Mouse (Mus musculus): ENCODE results near the gene Col9a3.

Col9a3 gene

DNA sequence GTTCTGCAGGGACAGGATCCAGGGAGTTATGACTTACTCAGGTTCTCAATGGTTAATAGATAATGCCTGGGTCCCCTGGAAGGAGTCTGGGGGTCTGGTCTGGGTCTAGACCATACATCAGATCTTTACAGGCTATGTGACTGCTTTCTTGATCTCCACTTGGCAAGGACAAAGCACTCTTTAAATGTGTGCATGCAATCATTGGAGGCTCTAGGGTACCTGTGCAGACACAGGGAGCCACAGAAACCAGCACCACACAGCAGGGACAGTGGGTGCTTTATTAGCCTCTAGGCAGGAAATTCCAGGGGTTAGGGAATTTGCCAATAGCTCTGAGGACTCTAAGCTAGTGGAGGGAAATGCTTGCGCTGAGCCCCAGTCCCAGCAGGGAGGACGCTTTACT is 14.3 kb downstream of the Col9a3 start:
- intact Hi-C loops (cut with DNase I), result no loop called here

DNA sequence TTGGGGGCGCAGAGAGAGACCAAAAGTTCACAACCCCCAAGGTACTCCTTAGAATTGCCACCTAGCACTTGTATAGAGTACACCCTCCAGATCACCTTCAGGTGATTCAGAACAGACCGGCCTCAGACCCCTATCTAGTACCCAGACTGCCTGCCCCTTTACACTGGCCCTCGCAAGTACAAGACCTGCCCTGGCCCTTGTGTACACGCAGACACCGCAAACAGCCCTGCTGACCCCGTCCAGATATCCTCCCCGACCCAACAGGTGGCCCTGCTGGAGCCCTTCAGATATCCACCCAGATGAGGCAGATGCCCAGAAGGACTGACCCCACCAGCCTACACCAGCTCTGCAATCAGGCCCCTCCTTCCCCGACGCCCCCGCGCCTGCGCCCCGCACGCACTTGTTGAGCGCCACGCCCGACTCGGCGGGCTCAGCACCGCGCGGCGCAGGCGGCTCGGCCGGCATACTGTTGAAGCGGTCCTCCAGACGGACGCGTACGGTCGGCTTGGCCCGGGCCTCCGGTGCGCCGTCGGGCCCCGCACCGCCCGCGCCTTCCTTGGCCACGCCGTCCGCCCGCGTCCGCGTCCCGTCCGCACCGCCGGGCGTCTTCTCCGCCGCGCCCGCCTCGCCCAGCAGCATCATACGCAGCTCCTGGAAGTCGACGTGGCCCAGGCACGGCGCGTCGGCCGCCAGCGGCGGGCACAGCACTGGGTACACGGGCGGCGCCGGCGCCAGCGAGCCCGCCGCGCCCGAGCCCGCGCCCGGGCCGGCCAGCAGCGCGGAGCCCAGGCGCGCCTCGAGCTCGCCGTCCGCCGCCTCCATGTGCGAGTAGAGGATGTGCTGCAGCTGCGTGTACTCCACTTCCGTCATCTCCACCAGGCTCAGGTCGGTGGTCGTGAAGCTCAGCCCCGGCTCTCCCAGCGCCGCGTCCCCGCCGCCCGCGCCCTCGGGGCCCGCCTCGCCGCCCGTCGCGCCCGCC is 44.3 kb downstream of the Col9a3 start:
- intact Hi-C loops (cut with DNase I), result no loop called here

DNA sequence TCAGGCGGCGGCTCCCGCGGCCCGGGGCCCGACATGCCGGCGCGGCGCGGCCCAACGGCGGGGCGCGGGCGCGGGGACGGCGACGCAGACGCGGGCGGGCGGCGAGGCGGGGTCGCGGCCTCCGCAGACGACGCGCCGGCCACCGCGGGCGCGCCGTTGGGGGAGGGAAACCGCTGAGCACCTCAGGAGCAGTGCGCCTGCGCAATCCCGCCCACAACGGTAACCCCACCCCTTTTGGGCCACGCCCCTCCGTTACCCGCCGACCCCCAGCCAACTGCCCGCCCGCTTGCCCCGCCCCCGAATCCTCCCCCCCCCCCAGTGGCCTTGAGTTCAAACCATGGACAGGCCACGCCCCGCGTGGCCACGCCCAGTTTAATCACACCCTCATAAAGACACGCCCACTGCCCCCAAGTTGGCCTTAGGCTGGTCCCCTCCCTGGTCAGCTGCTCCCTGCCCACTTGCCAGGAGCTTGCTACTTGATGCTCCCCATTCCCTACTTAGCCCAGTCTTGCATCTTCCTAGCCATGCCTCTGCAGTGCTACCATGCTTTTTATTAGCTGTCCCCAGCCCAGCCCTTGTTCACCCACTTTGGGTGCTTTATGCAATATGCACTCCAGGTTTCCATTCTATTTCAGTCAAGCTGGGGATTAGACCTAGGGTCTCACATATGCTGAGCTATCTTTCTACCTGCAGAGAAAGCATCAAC is 45.1 kb downstream of the Col9a3 start, which contains the start of gene Tcfl5:
TSS of gene Tcfl5 (minus strand) at position 154 of the 706 bp plus-strand sequence.
- intact Hi-C loops (cut with DNase I), result no loop called here

DNA sequence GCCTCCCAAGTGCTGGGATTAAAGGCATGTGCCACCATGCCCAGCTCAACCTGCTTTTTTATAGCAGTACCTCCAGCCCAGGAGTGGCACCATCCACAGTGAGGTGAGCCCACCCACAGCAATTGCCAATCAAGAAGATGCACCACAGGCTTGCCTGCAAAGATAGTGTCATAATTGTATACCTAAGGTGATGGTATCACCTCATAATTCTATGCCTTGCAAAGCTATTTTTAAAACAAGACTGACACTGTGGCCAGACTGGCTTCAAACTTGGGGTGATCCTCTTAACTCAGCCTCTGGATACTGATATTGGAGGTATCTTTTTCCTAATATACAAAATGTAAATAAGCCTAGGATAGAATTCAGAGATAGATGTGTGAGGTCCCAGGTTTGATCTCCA is 46.0 kb downstream of the Col9a3 start:
- intact Hi-C loops (cut with DNase I), result no loop called here

DNA sequence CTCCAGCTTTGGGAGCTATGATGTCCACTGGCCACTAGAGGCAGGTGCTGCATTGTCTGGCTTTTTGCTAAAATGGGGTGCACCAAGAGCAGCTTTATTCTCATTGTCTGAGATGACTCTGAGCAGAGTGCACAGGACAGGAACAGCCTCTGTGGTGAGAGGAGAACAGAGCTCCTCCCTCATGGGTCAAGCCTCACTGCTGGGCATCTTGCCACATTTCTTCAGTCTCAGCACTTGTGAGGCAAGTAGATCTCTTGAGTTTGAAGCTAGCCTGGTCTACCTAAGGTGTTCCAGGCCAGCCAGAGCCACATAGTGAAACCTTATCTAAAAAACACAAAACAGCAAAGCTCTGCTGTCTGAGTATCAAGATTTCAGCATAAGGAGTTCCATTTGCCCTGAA is 49.3 kb downstream of the Col9a3 start:
- intact Hi-C loops (cut with DNase I), result no loop called here

DNA sequence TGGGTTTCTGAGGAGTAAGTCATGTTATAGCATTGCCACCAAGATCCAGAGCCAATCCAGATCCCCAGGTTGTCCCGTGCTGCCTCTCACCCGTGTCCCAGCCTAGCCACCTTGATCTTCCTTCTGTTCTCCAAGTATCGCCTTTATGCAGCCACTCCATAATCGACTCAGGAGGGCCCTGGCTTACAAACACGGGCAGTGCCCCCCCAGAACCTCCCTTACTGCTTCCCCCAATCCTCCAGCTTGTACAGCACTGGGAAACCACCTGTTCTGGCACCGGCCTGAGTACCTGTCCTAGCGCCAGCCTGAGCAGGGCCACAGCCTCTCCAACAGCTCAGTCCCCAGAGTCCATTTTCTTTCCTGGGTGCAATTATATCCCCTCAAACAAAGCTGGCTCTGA is 57.1 kb downstream of the Col9a3 start:
- intact Hi-C loops (cut with DNase I), result loop anchor here (5.0 kb wide), 1 partner anchor 93 kb away; no protein-coding TSS in a partner anchor

DNA sequence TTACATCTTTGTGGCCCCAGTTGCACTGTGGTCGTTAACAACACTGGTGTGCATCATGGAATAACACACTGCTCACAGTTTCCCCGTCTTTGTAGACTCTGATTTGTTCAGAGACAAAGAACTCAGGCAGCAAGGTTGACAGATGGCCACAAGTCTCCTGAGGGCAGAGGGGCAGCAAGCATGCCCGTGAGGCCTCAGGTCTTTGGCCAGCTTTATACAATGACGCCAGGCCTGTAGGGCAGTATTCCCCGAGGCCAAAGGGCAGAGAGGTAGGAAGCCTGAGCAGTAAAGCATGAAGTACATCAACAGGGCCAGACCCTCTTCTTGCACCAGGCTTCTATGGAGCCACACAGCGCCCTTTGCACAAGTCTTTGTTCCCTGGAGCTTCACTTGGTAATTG is 57.6 kb downstream of the Col9a3 start:
- intact Hi-C loops (cut with DNase I), result loop anchor here (5.0 kb wide), 1 partner anchor 92 kb away; no protein-coding TSS in a partner anchor

DNA sequence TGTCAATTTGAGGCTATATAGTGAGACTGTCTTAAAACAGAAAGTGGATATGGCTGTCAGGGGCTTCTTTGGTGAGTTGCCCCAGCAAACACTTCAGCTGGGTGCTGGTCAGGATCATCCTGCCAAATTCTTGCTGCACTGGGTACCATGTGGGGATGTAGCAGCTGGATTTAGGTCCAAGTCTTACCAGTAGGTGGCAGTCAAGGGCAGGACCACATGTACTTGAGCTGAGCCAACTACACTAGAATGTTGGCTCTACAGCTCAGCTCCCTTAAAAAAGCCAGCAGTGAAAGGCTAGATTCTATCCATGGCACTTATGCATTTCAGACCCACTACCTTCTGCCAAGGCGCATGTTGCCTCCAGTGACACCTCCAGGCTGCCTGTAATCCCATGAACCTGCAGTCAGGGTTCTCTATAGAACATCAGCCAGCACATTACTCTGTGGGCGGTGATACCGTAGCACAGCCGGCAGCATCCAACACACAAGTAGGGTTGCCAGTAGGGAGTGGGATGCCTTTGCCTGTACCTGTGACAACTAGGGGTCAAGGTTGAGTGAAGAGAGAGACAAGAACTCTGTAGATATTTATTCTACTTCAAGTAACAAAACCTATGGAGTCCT is 59.9 kb downstream of the Col9a3 start:
- intact Hi-C loops (cut with DNase I), result loop anchor here (5.0 kb wide), 1 partner anchor 90 kb away; no protein-coding TSS in a partner anchor

DNA sequence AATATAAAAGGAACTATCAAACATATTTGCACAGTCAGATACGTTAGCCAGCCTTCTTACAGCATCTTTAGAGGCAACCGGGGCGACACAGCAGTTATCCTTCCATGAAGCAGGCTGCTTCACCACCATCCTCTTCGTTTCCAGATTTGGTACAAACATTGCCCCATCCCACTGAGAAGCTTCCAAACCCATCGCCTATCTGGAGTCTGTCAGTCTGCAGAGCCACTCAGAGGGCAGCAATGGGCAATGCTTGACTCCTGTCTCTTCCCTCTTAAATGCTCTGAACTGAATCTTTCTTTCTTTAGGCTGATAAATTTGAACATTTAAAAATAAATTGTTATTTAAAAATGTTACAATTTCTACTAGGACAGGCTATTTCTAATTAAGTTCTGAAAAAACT is 60.8 kb downstream of the Col9a3 start:
- intact Hi-C loops (cut with DNase I), result loop anchor here (5.0 kb wide), 1 partner anchor 89 kb away; no protein-coding TSS in a partner anchor

DNA sequence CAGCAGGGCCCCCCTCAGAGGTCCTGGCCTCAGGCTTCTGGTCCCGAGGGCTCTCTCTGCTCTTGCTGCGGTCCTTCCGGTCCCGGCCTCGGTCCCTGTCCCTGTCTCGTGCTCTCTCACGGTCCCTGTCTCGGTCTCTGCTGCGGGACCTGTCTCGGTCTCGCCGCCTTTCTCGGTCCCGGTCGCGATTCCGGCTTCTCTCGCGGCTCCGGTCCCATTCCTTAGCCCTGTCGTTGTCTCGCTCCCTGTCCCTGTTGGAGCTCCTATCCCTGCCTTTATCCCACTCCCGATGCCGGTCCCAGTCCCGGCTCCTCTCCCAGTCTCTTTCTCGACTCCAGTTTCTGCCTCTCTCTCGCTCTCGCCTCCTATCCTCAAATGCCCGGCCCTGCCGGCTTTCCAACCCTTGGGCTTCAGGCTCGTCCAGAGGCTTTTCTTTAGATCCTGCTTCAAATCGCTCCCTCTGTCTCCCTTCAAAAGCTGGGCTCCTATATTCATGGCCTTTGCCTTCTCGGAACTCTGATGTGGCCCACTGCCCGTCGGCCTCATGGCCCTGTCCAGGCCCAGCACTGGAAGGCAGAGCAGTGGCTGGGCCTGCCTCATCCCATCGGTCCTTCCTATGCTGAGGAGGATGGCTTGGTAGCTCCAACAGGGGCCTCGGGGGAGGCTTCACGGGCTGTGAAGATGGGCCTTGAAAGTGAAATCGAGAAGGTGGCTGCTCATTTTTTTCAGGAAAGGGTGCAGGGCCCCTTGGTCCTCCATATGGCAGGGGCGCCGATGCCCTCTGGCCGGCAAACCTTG is 62.0 kb downstream of the Col9a3 start:
- intact Hi-C loops (cut with DNase I), result loop anchor here (5.0 kb wide), 1 partner anchor 88 kb away; no protein-coding TSS in a partner anchor

DNA sequence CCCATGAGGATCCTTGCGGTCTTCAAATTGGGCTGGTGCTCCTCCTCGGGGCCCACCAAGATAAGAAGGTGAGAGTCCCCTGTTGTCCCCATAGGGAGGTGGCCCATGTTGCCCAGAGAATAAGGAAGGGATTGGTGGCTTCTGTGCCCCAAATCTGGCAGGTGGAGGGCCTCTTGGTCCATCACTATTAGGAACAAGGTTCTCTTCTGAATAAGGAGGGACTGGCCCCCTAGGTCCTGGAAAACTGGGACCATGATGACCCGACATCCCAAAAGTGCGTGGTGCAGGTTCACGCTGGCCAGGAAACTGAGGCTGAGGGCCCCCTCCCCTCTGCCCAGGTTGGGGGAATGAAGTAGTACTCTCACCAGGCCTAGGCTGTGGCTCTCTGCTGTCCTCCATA is 62.9 kb downstream of the Col9a3 start:
- intact Hi-C loops (cut with DNase I), result no loop called here

DNA sequence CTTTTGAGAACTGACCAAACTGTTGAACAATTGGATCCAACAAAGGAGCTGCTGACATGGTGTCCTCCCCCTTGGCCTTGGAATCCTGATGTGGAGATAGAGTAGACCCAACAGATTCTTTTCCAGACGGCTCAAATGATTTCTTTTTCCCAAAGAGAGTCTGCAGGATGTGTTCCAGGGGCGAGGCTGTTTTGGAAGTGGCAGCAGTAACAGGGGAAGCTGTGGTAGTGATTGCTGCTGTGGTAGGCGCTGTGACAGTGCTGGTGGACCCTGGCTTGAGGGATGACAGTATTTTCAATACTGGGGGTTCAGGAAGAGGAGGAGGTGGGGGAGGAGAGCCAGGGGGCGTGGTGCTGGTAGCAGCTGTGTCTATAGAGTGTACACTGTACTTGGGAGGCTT is 64.4 kb downstream of the Col9a3 start:
- intact Hi-C loops (cut with DNase I), result no loop called here

Measured in adrenal gland (tissue).